ENCODE assay signal across 11 mouse cellular contexts in the genomic region with DNA sequence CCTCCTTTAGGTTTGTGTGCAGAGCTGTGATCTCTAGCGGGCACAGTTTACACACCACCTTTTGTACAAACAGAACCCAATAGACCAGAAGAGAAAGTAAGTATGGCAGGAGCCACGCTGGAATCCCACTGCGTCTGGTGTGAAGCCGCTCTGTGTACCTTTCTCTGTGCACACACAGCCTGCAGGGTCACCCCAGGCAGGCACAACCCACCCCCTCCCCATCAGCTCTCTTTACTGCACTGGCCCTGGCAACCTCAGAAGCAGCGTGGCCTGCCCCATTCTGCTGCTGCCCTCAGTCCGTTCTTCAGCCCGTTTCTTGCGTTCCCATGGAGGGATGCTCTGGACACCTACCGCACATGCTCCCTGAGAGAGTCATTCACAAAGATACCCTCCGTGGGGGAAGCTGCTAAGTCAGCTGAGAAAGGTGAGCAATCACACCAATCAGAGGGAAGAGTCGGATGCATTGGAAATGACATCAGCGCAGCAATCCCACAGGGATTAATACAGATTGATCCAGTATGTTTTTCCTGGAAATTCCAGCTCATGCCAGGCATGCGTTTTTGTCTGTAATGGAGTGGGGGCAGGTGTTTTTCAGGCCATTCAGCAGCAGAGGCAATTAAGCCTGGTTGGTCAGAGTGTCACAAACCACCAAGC. TPM values are rescaled to one million over a fixed set of nuclear protein-coding genes. Genes with fewer than 3 reads are reported as not detected.
A peak's percentile ranks its signal among the peaks of the same experiment; 100 is the strongest.
DNase-seq lines count a peak whose midpoint lies in the region; ATAC-seq and TF ChIP-seq lines count a peak whose summit lies in the region.
"Had no signal": no experiment of that assay in that cellular context is flagged by ENCODE, and none has a peak within 500 bp of the region (broad histone marks: within the 10 kb centered on the region; RNA-seq: fewer than 3 reads in every experiment).

No protein-coding gene starts in this region.

- H3K9ac ChIP-seq in liver, embryonic 11.5 days (ENCODE audit: low read depth, low read length): no peak overlapping the region
- peak overlapping the region; percentile 62 for H3K9ac ChIP-seq in hindbrain, embryonic 13.5 days
- no peak overlapping the region for H3K9ac ChIP-seq in stomach, embryonic 16.5 days (ENCODE audit: low read length)
- H3K9ac ChIP-seq in heart, adult 2 months (ENCODE audit: low read depth, low read length): no peak overlapping the region
- H3K9ac ChIP-seq: embryonic facial prominence, embryonic 15.5 days had no signal

- H3K79me2 ChIP-seq in heart, adult 2 months (replicated peaks; ENCODE audit: control insufficient read depth, insufficient read depth, low read length): no peaks in the 10 kb centered on the region

- H3K36me3 ChIP-seq in liver, embryonic 11.5 days (ENCODE audit: control insufficient read depth, insufficient read depth, low read length): no peaks in the 10 kb centered on the region
- H3K36me3 ChIP-seq in hindbrain, embryonic 13.5 days: no peaks in the 10 kb centered on the region
- H3K36me3 ChIP-seq in midbrain, embryonic 10.5 days: no peaks in the 10 kb centered on the region
- no peaks in the 10 kb centered on the region for H3K36me3 ChIP-seq in stomach, embryonic 16.5 days (ENCODE audit: control insufficient read depth, insufficient read depth, low read length)
- H3K36me3 ChIP-seq in heart, adult 2 months (ENCODE audit: control insufficient read depth, insufficient read depth, low read length): no peaks in the 10 kb centered on the region
- H3K36me3 ChIP-seq: embryonic facial prominence, embryonic 15.5 days had no signal

- no peak for TF ChIP-seq POLR2A in heart, adult 2 months (IDR thresholded peaks at IDR 0.05; ENCODE audit: insufficient read depth, low read depth, low read length)

- no peaks in the 10 kb centered on the region for H3K9me3 ChIP-seq in liver, embryonic 11.5 days (ENCODE audit: control insufficient read depth, low read length)
- H3K9me3 ChIP-seq in hindbrain, embryonic 13.5 days: no peaks in the 10 kb centered on the region
- no peaks in the 10 kb centered on the region for H3K9me3 ChIP-seq in midbrain, embryonic 10.5 days (replicated peaks)
- H3K9me3 ChIP-seq in stomach, embryonic 16.5 days (replicated peaks; ENCODE audit: control insufficient read depth, low read length): no peaks in the 10 kb centered on the region
- H3K9me3 ChIP-seq: embryonic facial prominence, embryonic 15.5 days had no signal

- TF ChIP-seq EP300 in heart, adult 2 months (IDR thresholded peaks at IDR 0.05; ENCODE audit: insufficient read depth, low read depth, low read length): no peak

- H3K27ac ChIP-seq in liver, embryonic 11.5 days (ENCODE audit: low read depth, low read length): no peak overlapping the region
- peak overlapping the region; percentile 91 for H3K27ac ChIP-seq in hindbrain, embryonic 13.5 days
- peak overlapping the region; percentile 46; the same call in 1 of the 2 replicates for H3K27ac ChIP-seq in midbrain, embryonic 10.5 days (replicated peaks)
- H3K27ac ChIP-seq in stomach, embryonic 16.5 days (ENCODE audit: low read length): no peak overlapping the region
- no peak overlapping the region for H3K27ac ChIP-seq in heart, adult 2 months
- H3K27ac ChIP-seq: embryonic facial prominence, embryonic 15.5 days had no signal

- H3K27me3 ChIP-seq in liver, embryonic 11.5 days (replicated peaks; ENCODE audit: control insufficient read depth, insufficient read depth, low read length): no peaks in the 10 kb centered on the region
- no peaks in the 10 kb centered on the region for H3K27me3 ChIP-seq in hindbrain, embryonic 13.5 days
- H3K27me3 ChIP-seq in midbrain, embryonic 10.5 days (ENCODE audit: low read depth, poor library complexity, severe bottlenecking): 0 out of 2 replicates have a peak, but pooled peaks cover 5% of the 10 kb centered on the region
- no peaks in the 10 kb centered on the region for H3K27me3 ChIP-seq in stomach, embryonic 16.5 days (ENCODE audit: control insufficient read depth, insufficient read depth, low read length)
- no peaks in the 10 kb centered on the region for H3K27me3 ChIP-seq in heart, adult 2 months (ENCODE audit: control insufficient read depth, insufficient read depth, low read length)
- H3K27me3 ChIP-seq: embryonic facial prominence, embryonic 15.5 days had no signal

- H3K4me1 ChIP-seq in liver, embryonic 11.5 days (replicated peaks; ENCODE audit: control insufficient read depth, insufficient read depth, low read length): peaks cover 3% of the 10 kb centered on the region
- peaks cover 43% of the 10 kb centered on the region for H3K4me1 ChIP-seq in hindbrain, embryonic 13.5 days (replicated peaks)
- H3K4me1 ChIP-seq in midbrain, embryonic 10.5 days: peaks cover 23% of the 10 kb centered on the region
- H3K4me1 ChIP-seq in stomach, embryonic 16.5 days (ENCODE audit: control insufficient read depth, insufficient read depth, low read length): no peaks in the 10 kb centered on the region
- H3K4me1 ChIP-seq in heart, adult 2 months (ENCODE audit: control insufficient read depth, insufficient read depth, low read length): no peaks in the 10 kb centered on the region

- H3K4me2 ChIP-seq in liver, embryonic 11.5 days: peak overlapping the region; percentile 8
- H3K4me2 ChIP-seq in hindbrain, embryonic 13.5 days: peak overlapping the region; percentile 49
- no peak overlapping the region for H3K4me2 ChIP-seq in stomach, embryonic 16.5 days (ENCODE audit: low read depth, low read length)
- H3K4me2 ChIP-seq: embryonic facial prominence, embryonic 15.5 days had no signal

- TF ChIP-seq CTCF in heart, adult 2 months (IDR thresholded peaks at IDR 0.05): no peak

- intact Hi-C loops in heart, adult 2 months (cut with DNase I): no loop called here
- intact Hi-C loops in left cerebral cortex, postnatal 4 days (cut with DNase I): no loop called here

- H3K4me3 ChIP-seq in liver, embryonic 11.5 days (ENCODE audit: low read depth, low read length): no peak overlapping the region
- H3K4me3 ChIP-seq in hindbrain, embryonic 13.5 days: peak overlapping the region; percentile 22
- no peak overlapping the region for H3K4me3 ChIP-seq in midbrain, embryonic 10.5 days
- H3K4me3 ChIP-seq in stomach, embryonic 16.5 days (replicated peaks; ENCODE audit: low read length): no peak overlapping the region
- H3K4me3 ChIP-seq in heart, adult 2 months: no peak overlapping the region
- H3K4me3 ChIP-seq: embryonic facial prominence, embryonic 15.5 days had no signal

- 60% methylated on average over 13 of the region's 13 CpGs for WGBS in liver, embryonic 11.5 days
- WGBS in hindbrain, embryonic 13.5 days: 27% methylated on average over 13 of the region's 13 CpGs
- whole genome bisulfite sequencing in midbrain, embryonic 10.5 days: 59% methylated on average over 13 of the region's 13 CpGs
- WGBS in stomach, embryonic 16.5 days: 55% methylated on average over 13 of the region's 13 CpGs
- 71% methylated on average over 13 of the region's 13 CpGs for WGBS in heart, adult 2 months

- 0 out of 2 replicates have a peak, but pooled peaks have one; percentile 41 for ATAC-seq in liver, embryonic 11.5 days (replicated peaks; ENCODE audit: low FRiP score)
- ATAC-seq in hindbrain, embryonic 13.5 days (ENCODE audit: low FRiP score): peak; percentile 83
- ATAC-seq in stomach, embryonic 16.5 days (ENCODE audit: insufficient read depth, low FRiP score): 0 out of 2 replicates have a peak, but pooled peaks have one; percentile 21

- no peak for DNase-seq in liver, embryonic 11.5 days (ENCODE audit: low spot score)
- no peak for DNase-seq in liver
- DNase-seq in midbrain, embryonic 10.5 days (ENCODE audit: low spot score): no peak
- no peak for DNase-seq in heart, adult 2 months
- DNase-seq in left cerebral cortex, postnatal 4 days: no peak
- DNase-seq in right cerebral cortex, postnatal 10 days (ENCODE audit: low spot score in 2 of 2): no peak
- DNase-seq: B cell, adult 2 months; lung, postnatal 36 days had no signal

RNA-seq across cellular contexts. Expression of gene Phc2, which starts 24.2 kb away (rescaled TPM):
- polyA plus RNA-seq in liver, embryonic 11.5 days (2014; fragmentation: Nextera tagmentation; extraction: Ambion mirVana): 39.3 and 40.4 TPM in 2 replicates
- polyA plus RNA-seq in hindbrain, embryonic 13.5 days (2015; fragmentation: Nextera tagmentation; extraction: Ambion mirVana): 31.3 and 35.8 TPM in 2 replicates
- 20.8 and 30.0 TPM in 2 replicates for polyA plus RNA-seq in midbrain, embryonic 10.5 days (2016; fragmentation: Nextera tagmentation; extraction: Ambion mirVana)
- polyA plus RNA-seq in stomach, embryonic 16.5 days (2015; fragmentation: Nextera tagmentation; extraction: Ambion mirVana): 12.7 TPM in 2 replicates
- 10 to 100 TPM; 34.3 to 46.3 TPM for total RNA-seq in heart, adult 2 months (2021)
- polyA plus RNA-seq in heart, adult 2 months (2012; rRNA removed): 39.7 and 44.5 TPM in 2 replicates
- total RNA-seq in left cerebral cortex, postnatal 4 days (2021): 10 to 100 TPM; 90.7 to 95.1 TPM

Comparison
In these comparisons a context has a peak if more than half of its experiments do, and no peak if none do; other contexts are left out.
1. ATAC-seq: peak in every context shown above with its lines; median percentile 83 in hindbrain, embryonic 13.5 days; 41 in liver, embryonic 11.5 days; 21 in stomach, embryonic 16.5 days.
2. H3K27ac ChIP-seq: peak in hindbrain, embryonic 13.5 days (single experiment) and midbrain, embryonic 10.5 days (single experiment); none in liver, embryonic 11.5 days (single experiment), stomach, embryonic 16.5 days (single experiment) and heart, adult 2 months (single experiment).